Mouse (Mus musculus): Measurements from ENCODE around the gene Exoc6.

The Exoc6 gene

GRCm38 (mm10) chr19:37689478-37689877 is 139.3 kb downstream of the Exoc6 start:
- DNase-seq (ENCODE audit: low spot score in 2 of 2): no peak

DNA sequence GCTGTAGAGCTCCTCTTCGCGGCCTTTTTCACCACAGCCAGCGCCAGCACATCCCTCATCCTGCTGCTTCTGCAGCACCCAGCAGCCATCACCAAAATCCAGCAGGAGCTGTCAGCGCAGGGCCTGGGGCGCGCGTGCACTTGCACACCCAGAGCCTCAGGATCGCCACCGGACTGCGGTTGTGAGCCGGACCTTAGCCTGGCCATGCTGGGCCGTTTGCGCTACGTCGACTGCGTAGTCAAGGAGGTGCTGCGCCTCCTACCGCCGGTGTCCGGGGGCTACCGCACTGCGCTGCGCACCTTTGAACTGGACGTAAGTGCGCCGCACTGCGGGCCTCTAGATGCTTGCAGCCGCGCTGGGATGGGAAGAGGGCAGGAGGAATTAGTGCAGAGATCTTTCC is 140.5 kb downstream of the Exoc6 start:
- no peak for DNase-seq (ENCODE audit: low spot score in 2 of 2)

- no peak for DNase-seq (ENCODE audit: low spot score in 2 of 2)
Measured at GRCm38 (mm10) chr19:37692879-37693278, 142.7 kb downstream of the Exoc6 start.

DNA sequence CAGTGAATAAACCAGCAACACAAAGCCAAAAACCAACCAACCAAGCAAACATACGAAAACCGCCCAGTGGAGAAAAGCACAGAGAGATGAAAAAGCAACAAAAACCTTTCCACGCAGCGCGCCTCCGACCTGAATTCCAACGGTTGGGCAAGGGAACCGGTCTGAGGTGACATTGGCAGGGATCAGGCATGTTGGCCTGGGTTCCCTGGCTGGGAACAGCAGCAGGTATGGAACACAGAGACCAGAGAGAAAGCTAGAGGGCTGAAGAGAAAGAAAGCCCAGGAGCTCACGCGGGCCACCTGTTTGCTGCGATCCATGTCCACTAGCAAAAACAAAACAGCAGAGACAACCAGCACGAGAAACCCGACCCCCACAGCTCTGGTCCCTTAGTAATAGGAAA is 144.9 kb downstream of the Exoc6 start:
- no peak for DNase-seq (ENCODE audit: low spot score in 2 of 2)

DNA sequence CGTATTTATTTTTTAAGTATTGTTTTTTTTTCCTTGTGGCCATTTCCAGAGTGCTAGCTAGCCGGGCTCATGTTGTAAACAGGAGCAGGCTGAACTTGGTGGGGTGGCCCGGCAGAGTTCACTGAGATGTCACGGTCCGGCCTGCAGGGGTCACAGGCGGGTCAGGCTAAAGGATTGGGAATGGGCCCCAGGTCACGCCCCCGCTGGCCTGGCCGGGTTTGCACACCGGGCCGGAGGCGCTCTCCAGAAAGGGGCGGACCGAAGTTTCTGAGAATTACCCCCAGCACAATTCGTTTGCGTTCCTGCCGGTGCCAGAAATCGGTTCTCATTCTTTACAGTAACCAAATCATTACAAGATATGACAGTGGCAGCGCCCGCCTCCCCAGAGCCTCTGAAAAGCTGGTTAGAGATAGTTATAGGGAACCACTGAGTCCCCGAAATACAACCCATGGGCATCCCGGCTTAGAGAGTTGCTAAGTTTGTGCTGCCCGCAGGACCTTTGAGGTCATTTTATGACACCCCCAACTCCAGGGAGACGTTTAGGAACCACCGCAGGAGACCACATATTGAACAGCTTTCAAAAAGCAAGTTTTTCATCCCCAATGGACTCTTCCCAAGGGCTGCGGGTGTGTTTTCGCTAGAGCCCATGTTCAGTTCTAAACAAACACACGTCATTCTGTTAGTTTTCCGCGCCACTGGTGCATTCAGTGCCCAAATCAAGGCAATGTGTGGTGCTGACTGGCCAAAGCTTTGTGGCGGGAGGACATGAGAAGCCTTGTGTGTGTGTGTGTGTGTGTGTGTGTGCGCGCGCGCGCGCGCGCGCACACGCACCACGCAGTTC is 145.8 kb downstream of the Exoc6 start:
- DNase-seq (ENCODE audit: low spot score in 2 of 2): no peak

DNA sequence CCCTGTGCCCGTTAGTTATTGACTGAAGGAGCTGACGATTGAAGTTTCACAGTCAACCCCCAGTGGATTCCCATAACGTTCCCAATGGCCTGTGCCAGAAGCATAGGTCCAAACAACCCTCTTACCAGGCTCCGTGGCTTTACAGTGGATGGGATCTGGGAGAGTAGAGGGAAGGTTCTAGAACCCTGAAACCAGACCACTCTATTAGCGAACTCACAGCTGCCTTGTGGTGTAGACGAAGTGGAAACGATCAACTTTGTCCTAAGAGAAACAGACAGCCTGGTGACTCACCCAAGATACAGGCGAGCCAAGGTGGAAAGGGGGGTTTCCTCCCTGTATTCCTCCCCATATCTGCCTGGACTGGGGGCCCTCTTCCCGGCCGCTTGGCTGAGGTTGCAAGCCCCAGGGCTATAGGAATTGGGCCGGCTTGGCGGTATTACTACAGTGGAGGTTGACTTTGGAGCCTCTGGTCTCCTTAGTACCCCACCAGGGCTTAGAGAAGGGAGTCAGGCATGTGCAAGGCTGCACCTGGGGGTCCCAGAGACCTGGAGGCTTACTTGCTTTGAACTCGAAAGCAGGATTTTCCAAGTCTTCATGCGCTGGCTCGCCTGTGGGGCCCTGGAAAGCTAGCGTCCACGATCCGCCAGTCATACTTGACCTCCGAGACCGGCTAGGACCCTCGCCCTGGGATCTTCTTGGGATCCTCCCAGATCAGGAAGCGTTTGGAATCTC is 146.6 kb downstream of the Exoc6 start:
- no peak for DNase-seq (ENCODE audit: low spot score in 2 of 2)

DNA sequence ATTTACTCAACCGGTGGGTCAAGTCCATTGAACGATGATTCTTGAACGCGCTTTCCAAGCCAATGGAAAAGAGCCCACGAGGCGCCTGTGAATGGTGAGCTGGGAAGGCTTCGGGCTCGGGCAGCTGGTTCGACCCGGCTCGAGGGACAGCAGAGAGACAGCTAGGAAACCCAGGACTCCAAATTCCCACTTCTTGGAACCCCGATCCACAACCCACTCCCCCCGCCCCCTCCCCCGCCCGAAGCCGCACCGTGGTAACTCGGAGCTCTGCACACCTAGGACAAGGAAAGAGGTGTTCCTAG is 147.1 kb downstream of the Exoc6 start:
- DNase-seq (ENCODE audit: low spot score in 2 of 2): no peak

GRCm38 (mm10) chr19:37697651-37698272 is 147.5 kb downstream of the Exoc6 start, which contains the start of gene Cyp26a1:
TSS of gene Cyp26a1 (plus strand) at chr19:37697798.
- no peak for DNase-seq (ENCODE audit: low spot score in 2 of 2)

DNA sequence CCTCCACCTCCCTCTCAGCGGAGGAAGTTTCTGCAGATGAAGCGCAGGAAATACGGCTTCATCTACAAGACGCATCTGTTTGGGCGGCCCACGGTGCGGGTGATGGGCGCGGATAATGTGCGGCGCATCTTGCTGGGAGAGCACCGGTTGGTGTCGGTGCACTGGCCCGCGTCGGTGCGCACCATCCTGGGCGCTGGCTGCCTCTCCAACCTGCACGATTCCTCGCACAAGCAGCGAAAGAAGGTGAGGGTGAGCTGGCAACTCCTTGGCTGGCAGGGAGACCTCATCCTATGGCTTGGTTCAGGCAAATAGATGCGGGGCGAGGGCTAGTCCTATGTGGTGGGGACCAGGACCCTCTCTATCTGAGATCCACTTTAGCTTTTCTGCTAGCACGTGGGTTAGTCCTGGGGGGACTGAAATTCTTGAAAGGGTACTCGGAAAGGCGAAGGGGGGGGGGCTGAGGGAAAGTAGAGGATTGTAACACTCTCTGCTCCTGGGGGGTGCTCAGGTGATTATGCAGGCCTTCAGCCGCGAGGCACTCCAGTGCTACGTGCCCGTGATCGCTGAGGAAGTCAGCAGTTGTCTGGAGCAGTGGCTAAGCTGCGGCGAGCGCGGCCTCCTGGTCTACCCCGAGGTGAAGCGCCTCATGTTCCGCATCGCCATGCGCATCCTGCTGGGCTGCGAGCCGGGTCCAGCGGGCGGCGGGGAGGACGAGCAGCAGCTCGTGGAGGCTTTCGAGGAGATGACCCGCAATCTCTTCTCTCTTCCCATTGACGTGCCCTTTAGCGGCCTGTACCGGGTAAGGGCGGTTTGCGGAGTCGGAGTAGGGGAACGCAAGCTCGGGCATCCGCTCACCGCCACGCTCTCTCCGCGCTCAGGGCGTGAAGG is 148.3 kb downstream of the Exoc6 start:
- no peak for DNase-seq (ENCODE audit: low spot score in 2 of 2)

GRCm38 (mm10) chr19:37699711-37700110 is 149.5 kb downstream of the Exoc6 start:
- DNase-seq (ENCODE audit: low spot score in 2 of 2): no peak

GRCm38 (mm10) chr19:37702377-37703076 is 152.3 kb downstream of the Exoc6 start:
- DNase-seq (ENCODE audit: low spot score in 2 of 2): no peak

GRCm38 (mm10) chr19:37703902-37704509 is 153.8 kb downstream of the Exoc6 start:
- DNase-seq (ENCODE audit: low spot score in 2 of 2): peak in 1 of 2 experiments; percentile 45

DNA sequence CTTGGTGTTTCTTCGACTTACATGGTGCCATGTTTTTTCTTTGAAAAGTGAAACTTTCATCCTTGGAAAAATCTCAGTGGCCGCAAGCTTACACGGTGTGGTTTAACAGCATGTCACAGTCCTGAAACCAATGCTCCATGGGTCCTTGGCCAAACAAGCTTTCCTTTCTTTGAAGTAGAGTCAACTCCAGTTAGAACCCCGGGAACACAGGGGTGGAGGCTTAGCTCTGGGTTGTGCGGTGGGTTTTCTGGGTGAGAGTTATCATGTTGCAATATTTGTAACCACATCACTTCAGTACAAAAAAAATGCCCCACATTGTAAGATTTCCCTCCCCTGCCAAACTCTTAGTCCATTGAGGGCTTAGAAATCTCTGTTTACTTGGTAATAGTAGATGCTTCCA is 155.5 kb downstream of the Exoc6 start:
- no peak for DNase-seq (ENCODE audit: low spot score in 2 of 2)

DNA sequence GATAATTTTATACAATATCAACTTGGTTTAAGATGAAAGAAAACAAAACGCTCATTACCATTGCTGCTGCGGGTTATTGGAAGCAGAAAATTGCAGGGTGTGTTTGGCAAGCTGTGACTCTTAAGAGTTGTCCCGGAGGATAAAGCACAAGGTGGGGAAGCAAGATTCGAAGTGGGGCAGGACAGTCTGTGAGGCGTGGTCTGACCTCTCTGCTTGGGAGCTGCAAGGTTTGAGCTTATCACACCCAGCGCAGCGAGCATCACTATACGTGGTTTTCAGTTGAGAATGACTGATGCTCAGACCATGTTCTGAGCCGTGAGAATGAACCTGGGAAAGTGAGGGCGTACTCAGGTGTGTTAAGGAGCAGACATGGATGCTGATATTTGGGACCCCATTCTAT is 164.5 kb downstream of the Exoc6 start:
- DNase-seq (ENCODE audit: low spot score in 2 of 2): no peak

GRCm38 (mm10) chr19:37715980-37716379 is 165.8 kb downstream of the Exoc6 start:
- no peak for DNase-seq (ENCODE audit: low spot score in 2 of 2)

DNA sequence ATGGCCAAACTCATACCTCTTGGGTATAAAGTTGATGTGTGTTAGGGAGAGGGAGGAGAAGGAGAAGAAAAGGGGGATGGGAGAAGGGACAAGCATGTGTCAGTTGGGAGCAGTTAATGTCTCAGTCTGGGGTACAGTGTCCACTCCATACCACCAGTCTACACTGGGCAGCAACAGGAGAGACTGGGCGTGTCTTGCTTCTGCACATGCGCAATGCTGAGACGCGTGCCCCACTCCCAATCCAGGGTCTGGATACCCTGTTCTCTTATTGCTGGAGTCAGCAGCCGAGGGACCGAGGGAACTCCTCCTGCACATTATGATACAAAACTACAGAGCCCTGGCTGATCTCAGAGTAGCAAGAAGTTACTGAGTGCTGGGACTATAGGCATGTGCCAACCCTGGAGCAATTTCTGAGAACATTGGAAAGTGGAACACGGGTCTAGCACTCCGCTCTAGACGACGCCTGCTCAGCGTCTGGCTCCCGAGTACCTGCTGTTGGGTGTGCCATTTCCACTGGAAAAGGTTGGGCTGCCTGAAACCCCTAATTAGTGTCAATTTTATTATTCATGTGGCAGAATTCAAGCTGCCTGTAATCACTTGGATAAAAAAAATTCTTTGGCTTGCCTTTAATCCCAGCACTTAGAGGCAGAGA is 166.4 kb downstream of the Exoc6 start:
- no peak for DNase-seq (ENCODE audit: low spot score in 2 of 2)

DNA sequence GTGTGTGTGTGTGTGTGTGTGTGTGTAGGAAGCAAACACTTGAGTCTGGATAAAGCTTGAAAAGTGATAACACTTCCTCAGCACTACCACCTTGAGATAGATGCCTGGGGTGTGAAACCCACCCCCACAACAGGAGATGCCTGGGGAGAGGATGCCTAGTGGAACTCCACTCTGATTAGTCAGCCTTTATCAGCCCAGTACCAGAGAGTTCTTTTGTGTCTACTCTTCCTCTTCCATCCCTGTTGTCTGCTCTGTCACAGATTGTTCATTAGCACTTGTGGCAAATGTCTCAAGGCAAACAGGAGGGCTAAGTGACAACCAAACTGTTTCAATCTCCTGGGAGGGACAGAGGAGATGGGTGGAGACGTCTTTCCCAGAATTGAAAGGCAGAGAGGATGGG is 168.9 kb downstream of the Exoc6 start:
- DNase-seq (ENCODE audit: low spot score in 2 of 2): no peak

DNA sequence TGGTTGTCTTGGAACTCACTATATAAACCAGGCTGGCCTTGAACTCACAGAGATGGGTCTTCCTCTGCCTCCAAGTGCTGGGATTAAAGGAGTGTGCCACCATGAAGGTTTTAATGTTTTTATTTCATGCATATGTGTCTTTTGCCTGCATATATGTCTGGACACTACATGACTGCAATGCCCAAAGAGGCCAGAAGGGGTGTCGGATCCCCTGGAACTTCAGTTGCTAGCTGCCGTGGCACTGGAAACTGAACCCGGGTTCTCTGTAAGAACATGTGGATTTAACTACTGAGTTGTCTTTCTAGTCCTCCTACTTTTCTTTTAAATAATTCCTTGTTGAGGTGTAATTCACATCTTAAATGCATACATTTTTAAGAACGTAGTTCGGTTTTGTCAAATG is 174.4 kb downstream of the Exoc6 start:
- DNase-seq (ENCODE audit: low spot score in 2 of 2): no peak

- no peak for DNase-seq (ENCODE audit: low spot score in 2 of 2)
Measured at GRCm38 (mm10) chr19:37726585-37726984, 176.4 kb downstream of the Exoc6 start.

DNA sequence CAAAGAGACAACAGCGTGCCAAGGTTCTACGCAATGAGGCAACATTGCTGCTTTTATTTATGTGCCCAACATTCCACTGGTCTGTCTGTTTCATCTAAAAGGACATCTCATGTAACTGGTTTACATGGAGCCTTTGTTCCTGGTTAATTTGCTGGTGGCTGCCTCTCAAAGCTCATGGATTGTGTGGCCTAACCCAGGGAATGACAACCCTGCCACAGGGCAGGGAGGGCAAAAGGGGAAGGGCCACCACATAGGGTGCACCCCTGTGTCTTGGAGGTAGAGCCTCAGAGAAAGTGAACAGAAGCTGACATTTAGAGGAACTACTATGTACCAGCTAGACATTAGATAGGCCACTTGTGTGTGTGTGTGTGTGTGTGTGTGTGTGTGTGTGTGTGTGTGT is 177.1 kb downstream of the Exoc6 start:
- DNase-seq (ENCODE audit: low spot score in 2 of 2): no peak

Data from right cerebral cortex, postnatal 36 days (tissue).